Mouse (Mus musculus): ENCODE data around the gene Hoxd9. TPM values are rescaled to one million over a fixed set of nuclear protein-coding genes. Genes with fewer than 3 reads are reported as not detected.

Hoxd9 gene
- total RNA-seq, 2 experiments from 2014 or later, result not detected

- intact Hi-C loops (cut with DNase I), result loop anchor here (5.0 kb wide), 1 partner anchor 85 kb away; no protein-coding TSS in a partner anchor
- no peak for DNase-seq (ENCODE audit: low spot score in 2 of 2)
Observed at GRCm38 (mm10) chr2:74736688-74737577, 39.4 kb downstream of the Hoxd9 start.

DNA sequence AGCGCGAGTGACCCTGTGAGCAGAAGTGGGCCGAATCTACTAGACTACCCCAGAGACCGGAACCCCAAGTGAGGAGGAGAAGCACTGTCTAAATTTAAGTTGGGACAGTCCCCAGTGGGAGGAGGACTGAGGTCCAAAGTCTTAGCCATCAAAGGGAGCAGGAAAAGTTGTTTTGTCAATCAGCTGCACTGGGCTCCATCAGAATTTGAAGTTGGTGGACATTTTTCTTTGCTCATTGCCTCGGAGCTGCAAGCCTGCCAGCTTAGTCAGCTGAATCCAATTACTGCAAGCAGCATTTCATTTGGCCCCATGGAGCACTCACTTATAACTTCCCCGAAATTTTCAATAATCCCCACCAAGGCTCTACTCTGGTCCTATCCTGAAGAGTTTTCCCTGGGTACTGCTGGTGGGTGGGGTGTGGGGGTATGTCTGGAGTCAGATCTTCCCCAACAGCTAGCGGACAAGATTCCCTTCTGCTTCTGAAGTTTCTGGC lies 40.1 kb downstream of the Hoxd9 start:
- intact Hi-C loops (cut with DNase I), result loop anchor here (5.0 kb wide), 1 partner anchor 85 kb away; no protein-coding TSS in a partner anchor
- DNase-seq (ENCODE audit: low spot score in 2 of 2), result no peak

- intact Hi-C loops (cut with DNase I), result loop anchor here (5.0 kb wide), 1 partner anchor 87 kb away; no protein-coding TSS in a partner anchor
Observed at GRCm38 (mm10) chr2:74738623-74739475, 41.3 kb downstream of the Hoxd9 start.

GRCm38 (mm10) chr2:74739476-74739800 lies 41.9 kb downstream of the Hoxd9 start:
- DNase-seq (ENCODE audit: low spot score in 2 of 2), result no peak
- intact Hi-C loops (cut with DNase I), result loop anchor here (5.0 kb wide), 1 partner anchor 87 kb away; no protein-coding TSS in a partner anchor

More at GRCm38 (mm10) chr2:74738623-74739475, 41.3 kb downstream of the Hoxd9 start:
- no peak for DNase-seq (ENCODE audit: low spot score in 2 of 2)

GRCm38 (mm10) chr2:74739869-74740268 lies 42.3 kb downstream of the Hoxd9 start:
- DNase-seq (ENCODE audit: low spot score in 2 of 2), result no peak
- intact Hi-C loops (cut with DNase I), result loop anchor here (5.0 kb wide), 1 partner anchor 88 kb away; no protein-coding TSS in a partner anchor

- no peak for DNase-seq (ENCODE audit: low spot score in 2 of 2)
- intact Hi-C loops (cut with DNase I), result no loop called here
Observed at GRCm38 (mm10) chr2:74740311-74741091, 43.0 kb downstream of the Hoxd9 start.

- DNase-seq (ENCODE audit: low spot score in 2 of 2), result no peak
- intact Hi-C loops (cut with DNase I), result no loop called here
Observed at GRCm38 (mm10) chr2:74741252-74741978, 43.9 kb downstream of the Hoxd9 start.

DNA sequence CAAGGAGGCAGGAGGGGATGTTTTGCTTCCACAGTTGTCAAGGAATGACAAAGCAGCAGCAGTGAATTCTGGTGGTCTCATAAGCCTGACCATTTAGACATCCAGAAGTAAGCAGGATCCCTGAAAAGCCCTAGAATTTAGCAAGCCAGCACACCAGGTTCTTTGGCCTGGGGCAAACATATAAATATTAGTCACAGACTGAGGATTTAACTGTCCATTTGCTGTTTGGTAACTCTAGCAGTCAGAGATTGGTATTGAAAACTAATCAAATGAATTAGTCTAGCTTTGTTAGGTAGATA lies 44.4 kb downstream of the Hoxd9 start:
- no peak for DNase-seq (ENCODE audit: low spot score in 2 of 2)
- intact Hi-C loops (cut with DNase I), result no loop called here

DNA sequence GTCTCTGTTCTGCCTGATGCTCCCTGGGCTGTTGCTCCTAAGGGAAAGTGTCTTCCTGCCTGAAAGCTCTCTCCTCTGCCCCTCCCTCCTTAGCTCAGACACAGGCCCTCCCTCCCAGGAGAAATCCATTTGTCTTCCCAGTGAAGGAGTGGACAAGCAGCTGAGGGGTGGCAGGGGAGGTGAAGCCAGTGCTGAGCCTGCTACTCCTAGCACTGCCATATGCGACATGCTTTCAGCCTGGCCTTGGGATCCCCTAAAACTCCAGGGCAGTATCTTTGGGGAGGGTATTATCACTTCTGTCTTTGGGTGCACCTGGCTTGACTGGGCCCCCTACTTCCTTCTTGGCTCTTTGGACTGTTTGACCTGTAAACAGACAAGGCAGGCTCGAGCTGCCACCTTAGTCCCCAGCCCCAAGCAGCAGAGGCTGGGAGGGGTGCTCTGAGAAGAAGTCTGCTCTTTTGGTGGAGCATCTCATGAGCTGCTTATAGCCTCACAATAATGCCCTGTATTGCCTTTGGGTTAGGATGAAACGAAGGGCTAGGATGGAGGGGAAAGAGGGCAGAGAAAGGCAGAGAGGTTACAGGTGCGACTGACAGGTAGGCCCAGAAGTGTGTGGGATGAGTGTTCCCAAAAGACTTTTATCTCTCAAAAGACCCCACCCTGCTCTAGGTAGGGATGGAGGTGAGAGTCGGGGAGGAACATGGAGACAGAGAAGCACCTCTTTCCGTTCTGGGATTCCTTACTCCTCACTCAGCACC lies 48.2 kb downstream of the Hoxd9 start:
- DNase-seq (ENCODE audit: low spot score in 2 of 2), result no peak
- intact Hi-C loops (cut with DNase I), result no loop called here

DNA sequence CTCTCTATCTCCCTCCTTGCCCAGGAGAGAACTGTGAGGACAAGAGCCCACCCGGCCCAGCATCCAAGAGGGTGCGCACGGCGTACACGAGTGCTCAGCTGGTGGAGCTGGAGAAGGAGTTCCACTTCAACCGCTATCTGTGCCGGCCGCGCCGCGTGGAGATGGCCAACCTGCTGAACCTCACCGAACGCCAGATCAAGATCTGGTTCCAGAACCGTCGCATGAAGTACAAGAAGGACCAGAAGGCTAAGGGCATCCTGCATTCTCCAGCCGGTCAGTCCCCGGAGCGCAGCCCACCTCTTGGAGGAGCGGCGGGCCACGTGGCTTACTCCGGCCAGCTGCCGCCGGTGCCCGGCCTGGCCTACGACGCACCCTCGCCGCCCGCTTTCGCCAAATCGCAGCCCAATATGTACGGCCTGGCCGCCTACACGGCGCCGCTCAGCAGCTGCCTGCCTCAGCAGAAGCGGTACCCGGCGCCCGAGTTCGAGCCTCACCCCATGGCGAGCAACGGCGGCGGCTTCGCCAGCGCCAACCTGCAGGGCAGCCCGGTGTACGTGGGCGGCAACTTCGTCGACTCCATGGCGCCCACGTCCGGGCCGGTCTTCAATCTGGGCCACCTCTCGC lies 48.9 kb downstream of the Hoxd9 start:
- DNase-seq (ENCODE audit: low spot score in 2 of 2), result no peak
- intact Hi-C loops (cut with DNase I), result no loop called here

DNA sequence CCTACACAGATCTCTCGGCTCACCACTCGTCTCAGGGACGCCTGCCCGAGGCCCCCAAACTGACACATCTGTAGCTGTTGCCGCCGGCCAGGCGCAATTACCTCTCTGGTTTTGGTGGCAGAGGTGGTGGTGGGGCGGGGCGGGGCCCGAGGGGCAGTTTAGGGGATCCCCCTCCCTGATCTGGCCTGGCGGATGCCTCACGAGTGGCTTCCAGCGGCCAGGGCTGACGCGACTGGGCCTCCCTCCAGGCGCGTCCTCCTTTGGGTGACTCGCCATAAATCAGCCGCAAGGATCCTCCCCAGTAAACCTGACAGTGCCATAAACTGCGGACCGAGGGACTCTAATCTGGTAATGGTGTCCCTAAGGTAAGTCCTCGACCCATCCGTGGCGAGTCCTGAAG lies 49.5 kb downstream of the Hoxd9 start:
- intact Hi-C loops (cut with DNase I), result no loop called here
- no peak for DNase-seq (ENCODE audit: low spot score in 2 of 2)

DNA sequence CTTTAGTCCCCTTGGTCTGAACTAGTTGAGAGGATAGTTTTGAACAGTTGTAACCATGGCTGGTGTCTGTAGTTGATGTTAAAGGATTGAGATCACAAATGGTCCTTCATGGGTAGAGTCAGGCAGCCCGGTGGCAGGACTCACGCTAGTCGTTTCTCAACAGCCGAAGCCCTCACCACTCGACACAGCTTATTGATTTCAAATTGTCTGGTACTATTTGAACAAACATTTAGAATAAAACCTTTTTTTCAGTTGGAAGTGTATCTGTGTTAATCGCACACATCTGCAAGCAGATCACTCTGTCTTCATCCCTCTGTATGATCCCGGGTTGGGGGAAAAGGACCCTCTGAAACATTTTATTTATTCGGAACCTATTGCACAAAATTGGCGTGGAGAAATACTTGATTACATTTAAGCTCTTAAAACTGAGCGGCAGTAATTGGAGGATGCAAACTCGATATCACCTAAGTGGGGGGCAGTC lies 50.2 kb downstream of the Hoxd9 start:
- no peak for DNase-seq (ENCODE audit: low spot score in 2 of 2)
- intact Hi-C loops (cut with DNase I), result no loop called here

- DNase-seq (ENCODE audit: low spot score in 2 of 2), result no peak
- intact Hi-C loops (cut with DNase I), result no loop called here
Observed at GRCm38 (mm10) chr2:74748436-74748995, 51.0 kb downstream of the Hoxd9 start.

DNA sequence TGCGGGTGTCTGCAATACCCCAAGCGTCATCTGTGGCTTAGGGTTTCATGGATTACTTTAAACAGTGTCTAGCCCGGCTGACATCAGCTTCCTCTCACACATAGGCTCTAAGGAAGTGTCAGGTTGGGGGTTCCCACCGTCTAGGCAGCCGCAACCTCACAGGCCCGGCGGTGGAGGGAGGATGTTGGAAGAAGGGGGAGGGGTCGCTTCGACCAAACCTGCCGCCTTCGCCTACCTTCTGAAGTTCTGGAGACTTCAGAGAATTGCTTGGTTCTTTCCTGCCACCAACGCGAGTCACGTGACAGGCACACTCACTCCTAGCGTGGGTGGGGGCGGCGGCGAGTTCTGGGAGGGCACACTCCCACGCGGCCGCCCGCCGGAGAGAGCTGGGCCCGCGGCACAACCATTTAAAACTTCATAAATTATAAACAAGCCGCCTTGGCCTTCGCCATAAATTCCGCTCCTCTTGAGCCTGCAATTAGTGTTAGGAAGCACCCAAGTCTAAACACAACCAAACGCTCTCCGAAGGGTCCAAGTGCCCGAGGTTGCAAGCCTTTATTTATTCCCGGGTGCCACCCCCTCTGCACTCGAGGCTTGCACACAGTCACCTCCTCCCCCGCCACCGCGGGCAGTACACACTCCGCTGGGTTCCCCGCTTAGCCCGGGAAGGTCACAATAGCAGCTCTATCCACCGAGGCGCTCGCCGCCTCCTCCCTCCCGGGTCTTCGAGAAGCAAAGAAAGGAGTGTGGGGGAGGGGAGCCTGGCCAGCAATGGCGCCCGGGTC lies 52.0 kb downstream of the Hoxd9 start:
- intact Hi-C loops (cut with DNase I), result no loop called here
- no peak for DNase-seq (ENCODE audit: low spot score in 2 of 2)
